Mouse (Mus musculus): ENCODE results near the gene Ephb1.

- TF ChIP-seq CTCF (IDR thresholded peaks at IDR 0.05; ENCODE audit: low read depth) (no peak), EP300 (optimal IDR thresholded peaks at IDR 0.05) (no peak)
Measured at GRCm38 (mm10) chr9:102359311-102359710, 4.8 kb upstream of the Ephb1 start.
